Mouse (Mus musculus) ZHBTc4 (cell line): ENCODE results near the gene Olfr299.

ENCODE experiments used
- DNase-seq: peaks from one replicate; pipeline ENCODE4 v3.0.0-alpha.2; 2011; ENCODE audit warnings: low read depth, low spot score

Olfr299 gene

DNA sequence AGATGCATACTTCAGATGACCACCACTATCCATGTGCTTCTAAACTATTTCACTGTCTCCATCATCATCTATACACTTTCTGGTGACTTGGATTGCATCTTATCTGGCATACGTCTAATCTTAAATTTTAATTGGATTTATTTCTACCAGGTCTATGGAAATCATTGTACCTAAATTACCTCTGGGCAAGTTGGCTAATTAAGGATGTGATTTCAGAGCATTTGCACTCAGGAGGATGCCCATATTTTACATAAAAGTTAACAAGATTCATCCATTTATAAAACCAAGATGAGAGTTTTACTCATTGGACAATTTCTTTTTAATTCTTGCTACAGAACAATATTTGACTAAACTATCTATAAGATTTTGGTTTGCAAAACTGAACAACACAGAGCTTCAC, at the start of gene Olfr299:
Olfr299 (plus strand) TSS at position 301 of the 400 bp plus-strand sequence.
- no peak for DNase-seq

GRCm38 (mm10) chr7:86492384-86492783, 32.7 kb downstream of the Olfr299 start, which contains the start of gene Olfr298:
Olfr298 (minus strand) TSS chr7:86492484.
- DNase-seq: no peak
